Mouse (Mus musculus): Measurements from ENCODE around the gene Map3k10.

Gene Map3k10

GRCm38 (mm10) chr7:27609285-27609684 is 65.1 kb downstream of the Map3k10 start:
- no peak for ATAC-seq (ENCODE audit: low TSS enrichment)

- no peak for ATAC-seq (ENCODE audit: low TSS enrichment)
Measured at GRCm38 (mm10) chr7:27608130-27608529, 66.3 kb downstream of the Map3k10 start.

- no peak for ATAC-seq (ENCODE audit: low TSS enrichment)
Measured at GRCm38 (mm10) chr7:27607580-27607979, 66.8 kb downstream of the Map3k10 start.

- ATAC-seq (ENCODE audit: low TSS enrichment): no peak
Measured at GRCm38 (mm10) chr7:27606481-27607254, 67.7 kb downstream of the Map3k10 start.

Measured in frontal cortex, adult (tissue).